Mouse (Mus musculus) frontal cortex, adult 2 months (tissue): ENCODE data around the gene Bmp4. TPM values are rescaled to one million over a fixed set of nuclear protein-coding genes. Genes with fewer than 3 reads are reported as not detected.

Source experiments
- DNase-seq, 2 experiments: peaks; one replicate each; pipeline ENCODE4 v3.0.0; 2022; ENCODE audit warnings: low spot score in 1 of 2; ENCODE audit errors: extremely low spot score in 1 of 2
- polyA plus RNA-seq: library from polyadenylated mRNA; depleted of rRNA; stranded (reverse); fragments of >200 nt; gene quantifications from 2 replicates; pipeline ENCODE4 v1.2.3, GENCODE M21; 2012; rRNA removed

The Bmp4 gene
- polyA plus RNA-seq, 1 experiment: 8.1 TPM

DNA sequence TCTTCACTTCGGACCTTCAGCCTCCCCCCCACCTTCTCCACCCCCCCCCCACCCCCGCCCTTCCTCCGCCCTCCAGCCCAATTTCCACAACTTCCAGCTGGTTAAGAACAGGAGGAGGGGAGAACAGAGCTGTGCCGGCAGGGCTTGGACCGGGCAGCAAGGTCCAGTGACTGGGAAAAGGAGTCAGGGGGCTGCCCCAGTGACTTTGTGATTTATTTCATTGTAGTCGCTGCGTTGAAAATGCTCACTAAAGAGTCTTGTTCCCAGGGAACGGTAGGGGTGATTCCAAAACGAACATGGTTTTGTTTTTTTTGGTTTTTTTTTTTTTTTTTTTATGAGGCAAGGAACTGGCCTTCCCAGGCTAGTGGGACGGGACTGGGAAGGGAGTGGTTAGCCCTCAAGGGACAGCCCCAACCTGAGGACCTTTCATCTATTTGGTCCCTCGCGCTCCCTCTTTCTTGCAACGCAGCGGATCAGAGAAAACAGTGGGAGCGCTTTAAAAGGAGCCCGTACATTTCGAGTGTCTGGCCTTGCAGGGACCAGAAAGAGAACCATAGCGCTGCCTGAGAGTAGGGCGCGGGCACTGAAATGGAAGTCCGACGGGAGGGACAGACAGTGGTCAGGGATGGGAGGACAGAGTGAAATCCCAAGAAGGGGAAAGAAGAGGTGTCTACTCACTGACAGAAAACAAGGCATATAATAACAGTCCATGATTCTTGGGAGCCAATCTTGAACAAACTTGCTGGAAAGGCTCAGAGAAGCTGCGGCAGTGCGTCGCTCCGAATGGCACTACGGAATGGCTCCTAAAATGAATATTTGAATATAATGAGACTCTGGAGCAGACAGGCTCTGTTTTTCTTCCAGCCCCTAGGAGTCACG, 3.8 kb downstream of the Bmp4 start:
- no peak for DNase-seq

DNA sequence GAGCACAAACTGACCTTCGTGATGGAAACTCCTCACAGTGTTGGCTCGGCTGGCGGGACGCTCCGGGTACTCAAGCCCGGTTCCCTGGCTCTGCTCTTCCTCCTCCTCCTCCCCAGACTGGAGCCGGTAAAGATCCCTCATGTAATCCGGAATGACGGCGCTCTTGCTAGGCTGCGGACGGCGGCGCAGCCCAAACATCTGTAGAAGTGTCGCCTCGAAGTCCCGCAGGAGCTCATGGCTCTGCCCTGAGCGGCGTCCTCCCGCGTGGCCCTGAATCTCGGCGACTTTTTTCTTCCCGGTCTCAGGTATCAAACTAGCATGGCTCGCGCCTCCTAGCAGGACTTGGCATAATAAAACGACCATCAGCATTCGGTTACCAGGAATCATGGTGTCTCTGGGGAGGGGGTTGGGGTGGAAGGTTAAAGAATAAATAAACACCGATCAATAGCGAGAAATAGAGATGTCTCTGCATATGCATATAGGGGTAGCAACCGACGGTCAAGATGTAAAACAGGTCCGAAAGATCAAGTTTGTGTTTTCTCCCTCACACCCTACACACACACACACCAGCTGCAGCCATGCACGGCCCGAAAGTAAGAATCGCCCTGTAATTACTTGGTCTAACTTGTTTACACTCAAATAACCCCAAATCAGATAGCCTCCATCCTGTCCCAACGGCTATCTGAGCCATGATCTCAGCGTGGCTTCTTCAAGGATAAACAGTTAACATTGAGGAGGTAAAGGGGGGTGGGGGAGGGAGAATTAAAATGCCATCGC, 4.6 kb downstream of the Bmp4 start:
- no peak for DNase-seq

DNA sequence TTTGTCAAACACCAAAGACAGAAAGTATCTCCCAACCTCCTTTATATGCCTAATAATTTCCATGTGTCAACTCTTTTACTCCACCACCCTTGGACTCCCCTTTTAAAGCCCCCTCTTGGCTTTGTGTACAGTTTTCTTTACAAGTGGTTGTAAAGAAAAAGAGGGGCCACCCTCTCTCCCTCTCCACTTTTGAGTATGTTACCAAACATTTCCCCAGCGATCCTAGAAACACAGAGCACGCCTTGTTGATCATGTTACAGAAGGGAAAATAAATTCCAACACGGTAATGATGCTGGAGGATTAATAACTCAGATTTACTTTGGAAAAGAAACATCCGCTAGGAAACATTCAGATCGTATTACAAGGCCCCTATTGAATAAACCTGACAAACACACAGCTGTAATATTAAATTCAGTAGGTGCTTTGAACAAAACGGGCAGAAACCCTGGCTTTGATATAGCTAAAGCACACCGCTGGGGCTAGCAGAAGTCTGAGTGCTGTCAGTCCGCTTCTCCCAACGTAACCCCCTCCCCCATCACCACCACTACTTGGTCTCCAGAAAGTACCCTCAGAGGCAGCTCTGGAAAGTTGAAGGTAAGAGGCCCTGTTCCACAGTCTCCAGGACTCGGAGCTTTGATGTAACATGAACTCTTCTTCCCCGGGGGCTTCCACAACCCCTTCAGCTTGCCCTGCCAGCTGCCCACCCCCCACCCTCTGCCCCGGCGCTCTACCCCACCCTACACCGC, 5.3 kb downstream of the Bmp4 start:
- no peak for DNase-seq

DNA sequence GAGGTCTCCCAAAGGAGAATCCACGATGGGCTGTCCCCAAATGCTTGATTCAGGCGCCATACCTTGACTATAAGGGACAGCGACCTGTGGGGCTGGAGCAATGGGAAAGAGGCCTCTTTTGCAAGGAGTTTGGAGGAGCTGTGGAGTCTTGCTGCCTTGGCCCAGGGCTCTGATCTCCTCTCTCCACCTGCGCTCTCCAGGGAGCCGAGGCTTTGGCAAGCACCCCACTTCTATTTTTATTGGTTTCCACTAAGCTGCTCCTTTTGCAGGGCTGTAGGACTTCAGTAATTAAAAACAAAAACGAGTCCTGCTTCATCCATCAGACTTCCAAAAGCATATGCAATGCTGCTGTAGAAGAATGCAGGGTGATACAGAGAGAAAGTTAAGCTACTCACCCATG, 9.0 kb downstream of the Bmp4 start:
- peak in 1 of 2 experiments; percentile 15 for DNase-seq

DNA sequence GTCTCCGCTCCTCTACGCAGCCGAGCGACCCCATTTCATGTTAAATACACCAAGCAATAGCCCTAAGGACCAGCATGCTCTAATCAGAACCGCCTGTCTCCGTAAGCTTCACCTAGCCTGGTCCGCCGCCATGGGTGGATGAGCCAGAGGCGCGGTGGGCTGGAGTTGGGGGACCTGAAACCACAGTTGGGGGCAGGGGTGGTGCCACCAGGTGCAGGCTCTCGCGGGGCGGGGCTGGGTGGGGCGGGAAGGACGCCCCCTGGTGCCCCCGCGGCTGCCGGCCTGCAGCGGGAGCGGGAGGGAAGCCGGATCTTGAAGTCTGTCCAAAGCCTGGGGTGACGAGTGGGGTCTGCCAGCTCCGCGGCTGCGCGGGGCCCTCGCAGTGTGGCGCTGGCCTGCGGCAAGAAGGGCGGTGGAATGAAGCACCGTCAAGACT, 10.2 kb downstream of the Bmp4 start:
- DNase-seq: no peak

DNA sequence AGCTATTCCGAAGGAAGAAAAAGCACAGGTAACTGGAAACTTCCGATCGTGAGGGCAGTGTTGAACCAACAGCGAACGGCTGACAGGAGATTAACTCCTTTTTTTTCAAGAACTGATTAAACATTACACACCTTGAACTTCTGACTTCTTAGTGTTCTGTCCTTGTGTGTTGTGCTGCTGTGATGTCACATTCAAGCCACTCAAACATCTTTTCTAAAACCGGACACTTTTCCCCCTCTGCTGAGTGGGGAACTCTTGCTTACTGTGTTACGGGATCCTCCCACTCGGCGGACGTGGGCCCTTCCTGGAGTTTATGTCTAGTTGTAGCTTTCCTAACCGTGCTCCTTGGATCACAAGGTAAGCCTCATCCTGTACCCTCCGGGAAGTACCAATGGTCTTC, 11.2 kb downstream of the Bmp4 start, which contains the start of gene Gm15217:
Gene Gm15217 (plus strand): TSS at position 130 of the 400 bp plus-strand sequence.
- DNase-seq: no peak

DNA sequence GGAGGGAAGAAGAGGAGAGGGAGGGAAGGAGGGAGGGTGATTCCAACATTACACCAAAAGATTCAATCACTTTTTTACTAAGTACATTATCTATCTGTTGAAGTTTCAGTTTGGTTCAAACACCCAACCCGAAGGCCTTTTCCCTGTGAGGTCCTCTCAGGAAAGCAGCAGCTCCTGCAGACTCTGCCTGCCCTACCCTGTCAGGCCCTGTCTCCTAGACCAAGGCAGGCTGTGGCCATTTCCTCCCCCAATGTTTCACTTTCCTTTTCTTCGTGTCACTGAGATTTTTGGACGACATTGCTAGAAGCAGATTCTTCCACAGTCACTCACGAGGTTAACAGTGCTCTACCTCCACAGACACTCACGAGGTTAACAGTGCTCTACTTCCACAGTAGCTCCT, 14.7 kb downstream of the Bmp4 start:
- DNase-seq: no peak

DNA sequence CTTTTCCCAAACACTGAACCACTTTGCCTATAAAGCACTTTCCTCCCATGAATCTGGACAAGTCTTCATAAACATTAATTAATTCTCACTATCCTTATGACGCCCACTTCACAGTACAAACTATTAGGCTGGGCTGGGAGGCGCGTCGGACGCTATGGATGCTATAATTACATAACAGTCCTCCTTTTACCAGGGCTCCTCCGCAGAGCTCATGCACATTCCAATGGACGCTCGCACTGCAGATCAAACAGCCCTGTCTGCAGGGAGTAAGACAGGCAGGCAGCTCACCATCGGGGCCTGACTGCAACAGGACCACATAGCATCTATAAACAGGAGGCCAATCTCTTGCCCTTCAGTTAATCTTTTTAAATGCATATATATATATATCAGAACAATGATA, 18.0 kb downstream of the Bmp4 start:
- DNase-seq: no peak

DNA sequence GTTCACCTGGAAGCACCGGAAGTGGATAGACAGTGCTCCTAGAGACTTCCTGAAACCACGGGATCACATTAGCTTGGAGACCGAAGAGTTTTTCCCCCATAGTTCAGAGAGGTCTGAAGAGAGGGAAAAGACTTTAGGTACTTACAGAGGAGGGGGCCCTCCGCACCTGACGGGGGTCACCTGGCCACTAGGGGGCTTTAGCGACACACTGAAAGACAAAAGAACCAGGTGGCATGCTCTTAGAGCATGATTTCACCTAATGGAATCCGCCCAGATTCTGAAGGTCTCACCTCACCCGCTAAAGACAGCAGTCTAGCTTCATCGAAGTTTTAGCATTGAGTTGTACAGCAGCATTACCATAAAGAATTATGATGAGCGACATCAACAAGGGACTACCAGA, 27.3 kb downstream of the Bmp4 start:
- no peak for DNase-seq

DNA sequence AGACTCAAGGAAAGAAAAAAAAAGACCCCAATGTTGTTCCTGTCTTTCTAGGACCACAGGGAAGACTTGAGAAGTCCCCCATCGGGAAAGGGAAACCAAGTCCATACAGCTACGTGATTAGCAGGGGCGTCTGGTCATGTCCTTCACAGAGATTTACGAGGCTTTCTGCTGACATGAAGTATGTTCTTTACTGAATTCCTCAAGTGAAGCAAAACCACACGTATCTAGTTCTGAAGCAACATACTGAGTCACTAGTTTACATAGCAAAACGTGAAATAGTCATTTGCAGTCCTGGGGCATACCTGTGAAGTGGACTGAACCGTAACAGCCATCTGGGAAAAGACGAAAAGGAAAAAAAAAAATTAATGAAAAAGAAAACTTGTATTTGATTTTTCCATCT, 32.8 kb downstream of the Bmp4 start:
- DNase-seq: no peak

DNA sequence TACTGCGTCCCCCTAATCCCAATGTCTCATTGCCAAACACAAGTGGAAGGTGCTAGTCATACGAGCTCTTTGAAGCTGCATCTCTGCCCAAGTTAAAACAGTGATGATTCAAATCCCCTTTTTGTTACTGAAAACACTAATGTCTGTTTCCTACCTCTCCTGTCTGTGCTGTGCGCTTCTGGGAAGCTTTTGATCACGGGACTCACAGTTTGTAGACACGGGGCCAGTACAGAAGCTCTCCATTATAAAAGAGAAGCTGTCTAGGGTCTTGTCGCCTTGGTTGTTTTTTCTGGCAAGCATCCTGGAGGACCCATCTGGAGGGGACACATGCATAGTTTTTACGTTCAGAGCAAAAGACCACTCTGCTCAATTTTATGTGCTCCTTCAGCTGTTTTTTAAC, 33.2 kb downstream of the Bmp4 start:
- no peak for DNase-seq

DNA sequence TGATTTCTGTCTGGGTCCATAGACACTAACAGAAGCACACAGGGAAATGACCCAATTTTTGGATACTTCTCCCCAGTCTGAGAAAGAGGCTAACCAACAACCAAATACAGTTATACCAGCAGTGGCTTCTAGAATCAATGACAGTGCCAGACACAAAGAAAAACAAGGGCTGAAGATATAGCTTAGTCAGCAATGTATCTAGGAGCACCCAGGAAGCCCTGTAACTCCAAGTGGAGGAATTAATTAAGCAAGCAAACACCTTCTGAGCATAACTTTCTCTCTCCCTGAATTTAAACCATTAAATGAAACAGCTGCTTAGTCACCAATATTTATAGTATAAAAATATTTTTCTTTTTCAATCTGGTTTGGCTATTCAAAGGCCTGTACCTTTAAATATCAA, 45.7 kb downstream of the Bmp4 start:
- DNase-seq: no peak

DNA sequence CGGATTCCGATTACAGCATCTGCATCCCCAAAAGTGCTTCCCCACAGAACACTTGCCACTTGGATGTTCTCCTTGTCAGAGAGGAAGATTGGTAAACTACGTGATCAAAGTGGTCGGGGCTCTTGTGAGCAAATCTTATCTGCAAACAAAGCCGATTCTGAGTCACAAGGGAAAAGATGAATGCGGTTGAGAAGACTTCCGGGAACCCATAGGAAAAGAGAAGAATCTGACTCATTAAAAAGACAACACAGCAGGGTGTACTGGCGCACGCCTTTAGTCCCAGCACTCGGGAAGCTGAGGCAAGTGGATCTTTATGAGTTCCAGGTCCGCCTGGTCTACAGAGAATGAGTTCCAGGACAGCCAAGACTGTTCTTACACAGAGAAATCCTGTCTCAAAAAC, 51.7 kb downstream of the Bmp4 start:
- no peak for DNase-seq

Other genes starting within 250 kb of the Bmp4 start
- not detected in 2 replicates for gene Gm15217, start 11.3 kb downstream of the Bmp4 start, polyA plus RNA-seq